Mouse (Mus musculus): ENCODE measurements around the gene Gpr63.

DNA sequence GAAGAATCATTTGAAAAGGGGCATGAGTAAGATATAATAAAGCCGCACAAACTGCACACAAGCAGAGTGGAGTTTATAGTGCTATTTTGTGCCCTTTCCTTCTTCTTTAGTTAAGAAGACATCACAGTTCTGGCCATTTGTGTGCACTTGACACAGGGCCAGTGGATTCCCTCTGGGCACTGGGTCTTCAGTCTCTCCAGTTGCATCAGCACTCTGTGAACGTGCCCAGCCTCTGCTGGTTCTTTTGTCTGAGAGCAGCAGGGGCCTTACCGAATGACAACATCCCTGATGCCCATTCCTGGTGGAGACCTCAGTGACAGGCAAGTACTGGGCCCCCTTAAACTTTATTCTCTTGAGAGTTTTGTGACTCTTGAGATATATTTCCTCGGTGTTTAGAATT, 12.4 kb downstream of the Gpr63 start:
- no peak for TF ChIP-seq CTCF (conservative IDR thresholded peaks at IDR 0.05; ENCODE audit: low read length)
- no peak for TF ChIP-seq POU5F1 (IDR thresholded peaks at IDR 0.05; ENCODE audit: borderline replicate concordance, low read length)
- no peak for TF ChIP-seq NANOG (IDR thresholded peaks at IDR 0.05; ENCODE audit: borderline replicate concordance, low read length)

Measured in E14TG2a.4 (cell line).